Mouse (Mus musculus): ENCODE data around the gene Gm44805. TPM values are rescaled to one million over a fixed set of nuclear protein-coding genes. Genes with fewer than 3 reads are reported as not detected.

Gene Gm44805
- total RNA-seq, 2 experiments from 2014 or later, result not detected

GRCm38 (mm10) chr7:19641223-19641622, 40.0 kb downstream of the Gm44805 start:
- DNase-seq (ENCODE audit: low spot score in 2 of 2), result peak in 1 of 2 experiments; percentile 84
- intact Hi-C loops (cut with DNase I), result no loop called here

- intact Hi-C loops (cut with DNase I), result no loop called here
- no peak for DNase-seq (ENCODE audit: low spot score in 2 of 2)
These were observed 46.0 kb downstream of the Gm44805 start for GRCm38 (mm10) chr7:19635074-19635827.

- intact Hi-C loops (cut with DNase I), result no loop called here
- DNase-seq (ENCODE audit: low spot score in 2 of 2), result no peak
These were observed 46.6 kb downstream of the Gm44805 start for GRCm38 (mm10) chr7:19634591-19634990.

GRCm38 (mm10) chr7:19633855-19634254, 47.4 kb downstream of the Gm44805 start:
- no peak for DNase-seq (ENCODE audit: low spot score in 2 of 2)

GRCm38 (mm10) chr7:19633197-19633596, 48.0 kb downstream of the Gm44805 start:
- DNase-seq (ENCODE audit: low spot score in 2 of 2), result no peak
- intact Hi-C loops (cut with DNase I), result no loop called here

More at GRCm38 (mm10) chr7:19633855-19634254, 47.4 kb downstream of the Gm44805 start:
- intact Hi-C loops (cut with DNase I), result no loop called here

- intact Hi-C loops (cut with DNase I), result no loop called here
- DNase-seq (ENCODE audit: low spot score in 2 of 2), result no peak
These were observed 48.5 kb downstream of the Gm44805 start for GRCm38 (mm10) chr7:19632720-19633119.

- DNase-seq (ENCODE audit: low spot score in 2 of 2), result no peak
- intact Hi-C loops (cut with DNase I), result no loop called here
These were observed 48.9 kb downstream of the Gm44805 start for GRCm38 (mm10) chr7:19632275-19632674.

GRCm38 (mm10) chr7:19629361-19629734, 51.9 kb downstream of the Gm44805 start, which contains the start of gene Relb:
TSS of gene Relb (minus strand) at chr7:19629438.
- DNase-seq (ENCODE audit: low spot score in 2 of 2), result peak; percentile 91
- intact Hi-C loops (cut with DNase I), result loop anchor here (1.0 kb wide), 1 partner anchor 35 kb away; no protein-coding TSS in a partner anchor

GRCm38 (mm10) chr7:19628536-19629360, 52.5 kb downstream of the Gm44805 start:
- intact Hi-C loops (cut with DNase I), result loop anchor here (1.0 kb wide), 1 partner anchor 36 kb away; no protein-coding TSS in a partner anchor
- peak; percentile 86 to 90 for DNase-seq (ENCODE audit: low spot score in 2 of 2)

GRCm38 (mm10) chr7:19628192-19628535, 53.1 kb downstream of the Gm44805 start:
- intact Hi-C loops (cut with DNase I), result no loop called here
- DNase-seq (ENCODE audit: low spot score in 2 of 2), result no peak

- no peak for DNase-seq (ENCODE audit: low spot score in 2 of 2)
These were observed 53.5 kb downstream of the Gm44805 start for GRCm38 (mm10) chr7:19627721-19628120.

GRCm38 (mm10) chr7:19623433-19623832, 57.8 kb downstream of the Gm44805 start:
- intact Hi-C loops (cut with DNase I), result no loop called here

More at GRCm38 (mm10) chr7:19627721-19628120, 53.5 kb downstream of the Gm44805 start:
- intact Hi-C loops (cut with DNase I), result no loop called here

GRCm38 (mm10) chr7:19622241-19622640, 59.0 kb downstream of the Gm44805 start:
- intact Hi-C loops (cut with DNase I), result no loop called here
- no peak for DNase-seq (ENCODE audit: low spot score in 2 of 2)

More at GRCm38 (mm10) chr7:19623433-19623832, 57.8 kb downstream of the Gm44805 start:
- DNase-seq (ENCODE audit: low spot score in 2 of 2), result no peak

Other genes with a start within 250 kb of the Gm44805 start
- 10 to 100 TPM; 76.2 to 78.6 TPM for gene Mark4, start 222.6 kb downstream of the Gm44805 start, total RNA-seq (2021)
- gene Exoc3l2, start 218.1 kb downstream of the Gm44805 start, total RNA-seq (2021), result under 1 TPM; 0.18 to 0.64 TPM
- gene Bloc1s3, start 173.1 kb downstream of the Gm44805 start, total RNA-seq (2021), result 1 to 10 TPM; 6.7 to 7.4 TPM
- 10 to 100 TPM; 18.4 to 18.8 TPM for gene Trappc6a, start 173.0 kb downstream of the Gm44805 start, total RNA-seq (2021)
- gene Nkpd1, start 163.6 kb downstream of the Gm44805 start, total RNA-seq (2021), result under 1 TPM; 0.64 to 0.87 TPM
- 100 to 1,000 TPM; 122 TPM for gene Ppp1r37, start 118.3 kb downstream of the Gm44805 start, total RNA-seq (2021)
- 1 to 10 TPM in 1 of 2 experiments, under 1 TPM in 1; 0.27 to 1.1 TPM for gene Zfp296, start 104.1 kb downstream of the Gm44805 start, total RNA-seq (2021)
- 10 to 100 TPM; 43.7 to 47.1 TPM for gene Gemin7, start 103.8 kb downstream of the Gm44805 start, total RNA-seq (2021)
- gene Clasrp, start 76.9 kb downstream of the Gm44805 start, total RNA-seq (2021), result 10 to 100 TPM; 70.9 to 81.0 TPM
- gene Relb, start 52.0 kb downstream of the Gm44805 start, total RNA-seq (2021), result 1 to 10 TPM; 6.6 to 7.5 TPM
- 100 to 1,000 TPM; 144 to 151 TPM for gene Clptm1, start 16.4 kb downstream of the Gm44805 start, total RNA-seq (2021)
- not detected for gene Apoc2, start 3.5 kb downstream of the Gm44805 start, total RNA-seq (2021)
- not detected for gene Apoc4, start 56 bp upstream of the Gm44805 start, total RNA-seq (2021)
- gene Apoc1, start 11.2 kb upstream of the Gm44805 start, total RNA-seq (2021), result 1 to 10 TPM; 2.6 to 4.0 TPM
- 1,000 to 10,000 TPM; 2,052 to 2,099 TPM for gene Apoe, start 17.8 kb upstream of the Gm44805 start, total RNA-seq (2021)
- gene Tomm40, start 34.0 kb upstream of the Gm44805 start, total RNA-seq (2021), result 100 to 1,000 TPM; 112 to 115 TPM
- 1 to 10 TPM; 7.4 to 9.3 TPM for gene Nectin2, start 69.1 kb upstream of the Gm44805 start, total RNA-seq (2021)
- gene Bcam, start 89.6 kb upstream of the Gm44805 start, total RNA-seq (2021), result 10 to 100 TPM; 10.4 to 12.5 TPM
- gene Cblc, start 115.4 kb upstream of the Gm44805 start, total RNA-seq (2021), result not detected
- gene Bcl3, start 141.3 kb upstream of the Gm44805 start, total RNA-seq (2021), result under 1 TPM; 0.46 to 0.53 TPM
- 1 to 10 TPM; 2.3 to 2.5 TPM for gene Gm19345, start 170.6 kb upstream of the Gm44805 start, total RNA-seq (2021)
- not detected for gene Ceacam16, start 179.9 kb upstream of the Gm44805 start, total RNA-seq (2021)
- gene Ceacam19, start 206.5 kb upstream of the Gm44805 start, total RNA-seq (2021), result not detected
- 10 to 100 TPM; 10.7 to 13.3 TPM for gene Pvr, start 239.7 kb upstream of the Gm44805 start, total RNA-seq (2021)